Mouse (Mus musculus) CH12.LX (cell line): Measurements from ENCODE around the gene Dbh.

ENCODE experiments used
- BHLHE40 ChIP-seq: IDR thresholded peaks from 2 replicates; pipeline ENCODE4 v1.6.1; 2011; ENCODE audit warnings: mild to moderate bottlenecking, low read depth, low read length, improper control_type of control experiment
- CHD1 ChIP-seq: IDR thresholded peaks from 2 replicates; pipeline ENCODE4 v1.6.1; 2012; ENCODE audit warnings: low read depth, low read length, improper control_type of control experiment, inconsistent platforms
- CTCF ChIP-seq, 2 experiments: IDR thresholded peaks in 1 of 2; conservative IDR thresholded peaks in 1 of 2; 2 replicates each; pipeline ENCODE4 v1.5.1; 2011 to 2012; ENCODE audit warnings: low read depth in 2 of 2, low read length in 2 of 2, improper control_type of control experiment in 1 of 2, inconsistent platforms in 1 of 2, mild to moderate bottlenecking in 1 of 2, moderate library complexity in 1 of 2
- HCFC1 ChIP-seq: IDR thresholded peaks from 2 replicates; pipeline ENCODE4 v1.6.1; 2012; ENCODE audit warnings: low read depth, mild to moderate bottlenecking, inconsistent platforms, low read length, improper control_type of control experiment
- KAT2A ChIP-seq: IDR thresholded peaks from 2 replicates; pipeline ENCODE4 v1.6.1; 2012; ENCODE audit warnings: low read length, improper control_type of control experiment, inconsistent platforms; ENCODE audit not compliant: insufficient replicate concordance
- MAX ChIP-seq: IDR thresholded peaks from 2 replicates; pipeline ENCODE4 v1.6.1; 2011; ENCODE audit warnings: low read length, improper control_type of control experiment
- MAZ ChIP-seq: IDR thresholded peaks from 2 replicates; pipeline ENCODE4 v1.6.1; 2012; ENCODE audit warnings: low read depth, mild to moderate bottlenecking, inconsistent platforms, low read length, improper control_type of control experiment, moderate library complexity
- MEF2A ChIP-seq: IDR thresholded peaks from 2 replicates; pipeline ENCODE4 v1.6.1; 2014; ENCODE audit warnings: low read depth, mild to moderate bottlenecking, inconsistent platforms, low read length, improper control_type of control experiment, borderline replicate concordance
- MXI1 ChIP-seq: IDR thresholded peaks from 2 replicates; pipeline ENCODE4 v1.6.1; 2011; ENCODE audit warnings: mild to moderate bottlenecking, low read depth, low read length, improper control_type of control experiment
- POLR2A ChIP-seq: IDR thresholded peaks from 2 replicates; pipeline ENCODE4 v1.6.1; 2011; ENCODE audit warnings: low read depth, mild to moderate bottlenecking, improper control_type of control experiment, low read length
- RAD21 ChIP-seq: IDR thresholded peaks from 2 replicates; pipeline ENCODE4 v1.6.1; 2011; ENCODE audit warnings: low read depth, mild to moderate bottlenecking, low read length, improper control_type of control experiment, moderate library complexity
- SMC3 ChIP-seq: IDR thresholded peaks from 2 replicates; pipeline ENCODE4 v1.6.1; 2011; ENCODE audit warnings: low read depth, low read length, improper control_type of control experiment
- TCF12 ChIP-seq: IDR thresholded peaks from 2 replicates; pipeline ENCODE4 v1.6.1; 2014; ENCODE audit warnings: low read depth, mild to moderate bottlenecking, inconsistent platforms, low read length, improper control_type of control experiment
- ZKSCAN1 ChIP-seq: IDR thresholded peaks from 2 replicates; pipeline ENCODE4 v1.6.1; 2012; ENCODE audit warnings: low read depth, inconsistent platforms, low read length, improper control_type of control experiment, borderline replicate concordance

- no peak for TF ChIP-seq CTCF (conservative IDR thresholded peaks at IDR 0.05 in 1 of 2, IDR thresholded peaks at IDR 0.05 in 1 of 2; ENCODE audit: low read depth in 2 of 2, low read length in 2 of 2)
- no peak for TF ChIP-seq HCFC1
- no peak for TF ChIP-seq MXI1
- TF ChIP-seq ZKSCAN1, result no peak
- TF ChIP-seq KAT2A, result no peak
- no peak for TF ChIP-seq CHD1
- no peak for TF ChIP-seq TCF12
- no peak for TF ChIP-seq MEF2A
- TF ChIP-seq RAD21, result no peak
- TF ChIP-seq BHLHE40, result no peak
- no peak for TF ChIP-seq MAZ
- no peak for TF ChIP-seq MAX
- TF ChIP-seq SMC3, result no peak
- TF ChIP-seq POLR2A, result no peak
Observed at GRCm38 (mm10) chr2:27141950-27142693, 22.9 kb upstream of the Dbh start, which contains the start of gene Fam163b.
